Mouse (Mus musculus) myocyte (in vitro differentiated cells): ENCODE results near the gene Agpat4.

Source experiments
- CEBPB ChIP-seq: IDR thresholded peaks from 2 replicates; pipeline ENCODE4 v1.6.1; 2011; ENCODE audit warnings: mild to moderate bottlenecking, moderate library complexity; ENCODE audit not compliant: poor library complexity, insufficient read depth, severe bottlenecking
- E2F4 ChIP-seq: IDR thresholded peaks from one replicate; pipeline ENCODE4 v1.6.1; 2011; ENCODE audit warnings: mild to moderate bottlenecking, control low read depth, moderate library complexity; ENCODE audit not compliant: insufficient read depth
- MAX ChIP-seq: IDR thresholded peaks from one replicate; pipeline ENCODE4 v1.6.1; 2011; ENCODE audit warnings: low read depth, mild to moderate bottlenecking, control low read depth
- MYOG ChIP-seq, 3 experiments: IDR thresholded peaks; one replicate each; pipeline ENCODE4 v1.6.1; 2011; ENCODE audit warnings: control low read depth in 2 of 3, low read depth in 2 of 3, mild to moderate bottlenecking in 2 of 3; ENCODE audit not compliant: insufficient read length in 2 of 3, control insufficient read depth in 1 of 3, insufficient read depth in 1 of 3
- POLR2A ChIP-seq: IDR thresholded peaks from one replicate; pipeline ENCODE4 v1.6.1; 2011; ENCODE audit warnings: low read depth, mild to moderate bottlenecking, control low read depth, moderate library complexity; ENCODE audit not compliant: insufficient read length
- POLR2AphosphoS2 ChIP-seq: IDR thresholded peaks from one replicate; pipeline ENCODE4 v1.6.1; 2011; ENCODE audit warnings: low read depth, control low read depth; ENCODE audit not compliant: insufficient read length
- REST ChIP-seq: IDR thresholded peaks from one replicate; pipeline ENCODE4 v1.6.1; 2011; ENCODE audit warnings: mild to moderate bottlenecking, control low read depth, moderate library complexity; ENCODE audit not compliant: insufficient read depth, insufficient read length
- TCF12 ChIP-seq: IDR thresholded peaks from one replicate; pipeline ENCODE4 v1.6.1; 2011; ENCODE audit warnings: mild to moderate bottlenecking, control low read depth; ENCODE audit not compliant: poor library complexity, insufficient read depth, severe bottlenecking
- USF1 ChIP-seq: IDR thresholded peaks from one replicate; pipeline ENCODE4 v1.6.1; 2011; ENCODE audit warnings: low read depth, mild to moderate bottlenecking, control low read depth, moderate library complexity

GRCm38 (mm10) chr17:12170791-12171497 lies 52.4 kb downstream of the Agpat4 start:
- peak; percentile 62 for TF ChIP-seq USF1
- no peak for TF ChIP-seq POLR2A
- no peak for TF ChIP-seq POLR2AphosphoS2
- TF ChIP-seq TCF12, result no peak
- no peak for TF ChIP-seq E2F4
- no peak for TF ChIP-seq REST
- no peak for TF ChIP-seq MAX
- no peak for TF ChIP-seq CEBPB
- TF ChIP-seq MYOG (IDR thresholded peaks at IDR 0.05; ENCODE audit: control insufficient read depth in 1 of 3, insufficient read depth in 1 of 3, insufficient read length in 2 of 3, low read depth in 2 of 3), result no peak
